Mouse (Mus musculus) spleen, postnatal 4 days (tissue): ENCODE data around the gene Cdk17.

ENCODE experiments used
- DNase-seq, 2 experiments: peaks; one replicate each; pipeline ENCODE4 v3.0.0; 2022; ENCODE audit warnings: low spot score in 2 of 2

Cdk17 gene

DNA sequence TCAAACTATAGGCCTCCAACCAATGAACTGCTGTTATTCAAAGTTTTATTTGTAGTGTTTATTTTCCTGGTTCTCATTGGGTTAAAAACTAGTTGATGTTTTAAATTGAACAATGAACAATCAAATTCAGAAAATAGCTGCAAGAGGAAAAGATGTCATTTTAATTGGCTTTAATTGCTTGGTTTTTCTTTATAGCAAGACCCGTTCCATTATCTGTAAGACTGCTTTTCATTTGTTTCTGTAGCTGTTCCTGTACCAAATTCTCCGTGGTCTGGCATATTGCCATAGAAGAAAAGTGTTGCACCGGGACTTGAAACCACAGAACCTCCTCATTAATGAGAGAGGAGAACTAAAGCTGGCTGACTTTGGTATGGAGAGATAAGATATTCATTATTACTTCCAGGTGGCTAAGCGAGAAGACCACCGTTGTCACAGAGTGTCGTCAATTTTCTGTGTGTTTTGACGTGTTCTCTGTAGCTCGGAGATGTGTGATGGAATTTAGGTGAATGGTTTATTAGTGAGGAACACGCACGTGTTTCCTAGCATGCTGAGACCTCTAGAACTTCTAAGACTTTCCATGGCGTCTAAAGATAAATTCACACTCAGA is 67.8 kb downstream of the Cdk17 start:
- DNase-seq: no peak

DNA sequence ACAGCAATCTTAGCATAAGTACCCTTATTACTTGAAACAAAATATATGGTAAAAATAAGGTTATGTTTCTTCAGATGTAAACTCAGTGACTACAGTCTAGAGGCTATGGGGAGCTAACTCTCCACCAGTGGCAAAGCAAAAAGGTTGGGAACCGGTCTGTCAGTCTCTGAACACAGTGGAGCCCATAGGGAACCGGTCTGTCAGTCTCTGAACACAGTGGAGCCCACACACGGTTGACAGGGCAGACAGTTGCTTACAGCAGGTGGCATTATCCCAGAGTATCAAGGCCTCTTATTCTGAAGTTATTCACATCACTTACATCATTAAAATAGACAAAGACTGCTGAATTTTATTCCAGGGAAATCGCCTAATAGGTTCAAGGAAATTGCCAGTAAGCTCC is 70.8 kb downstream of the Cdk17 start:
- no peak for DNase-seq

DNA sequence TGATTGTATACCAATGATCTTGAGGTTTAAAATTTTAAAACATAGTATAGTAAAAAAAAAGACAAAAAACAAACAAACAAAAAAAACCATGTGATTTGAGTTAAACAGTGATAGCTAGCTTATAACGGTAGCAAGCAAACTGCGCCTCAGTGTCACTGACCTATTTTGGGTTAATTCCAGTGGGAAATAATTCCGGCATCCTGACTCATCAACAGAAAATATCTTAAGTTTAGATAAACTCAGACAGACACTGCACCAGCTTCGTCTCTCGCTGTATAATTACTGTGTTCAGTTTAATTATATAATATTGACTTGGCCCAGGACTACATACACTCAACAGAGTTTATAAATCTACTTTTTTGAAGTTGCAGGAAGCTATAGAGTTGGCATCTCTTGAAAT is 71.2 kb downstream of the Cdk17 start:
- no peak for DNase-seq

DNA sequence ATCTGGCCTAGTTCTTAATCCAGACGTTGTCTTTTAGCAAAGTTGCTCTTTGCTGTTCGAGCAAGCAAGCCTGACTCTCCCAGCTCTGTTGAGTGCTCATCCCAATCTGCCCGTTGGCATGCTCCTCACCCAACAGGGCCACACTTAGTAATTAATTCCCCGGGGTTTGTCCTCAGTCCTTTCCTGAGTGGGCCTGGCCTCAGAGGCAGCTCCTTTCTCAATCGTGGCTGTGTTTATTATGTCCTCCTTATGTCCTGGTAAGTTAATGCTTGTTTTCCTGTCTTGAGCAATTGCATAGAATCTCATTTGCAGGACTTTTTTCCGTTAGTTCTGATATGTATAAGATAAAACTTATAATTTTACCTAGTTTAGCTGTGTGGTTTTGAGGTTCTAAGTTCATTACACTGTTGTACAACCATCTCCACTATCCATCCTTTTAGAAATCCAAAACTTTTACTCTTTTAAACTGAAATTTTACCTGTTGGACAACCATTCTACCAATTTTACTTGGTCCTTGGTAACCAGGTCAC is 73.1 kb downstream of the Cdk17 start:
- DNase-seq: no peak

DNA sequence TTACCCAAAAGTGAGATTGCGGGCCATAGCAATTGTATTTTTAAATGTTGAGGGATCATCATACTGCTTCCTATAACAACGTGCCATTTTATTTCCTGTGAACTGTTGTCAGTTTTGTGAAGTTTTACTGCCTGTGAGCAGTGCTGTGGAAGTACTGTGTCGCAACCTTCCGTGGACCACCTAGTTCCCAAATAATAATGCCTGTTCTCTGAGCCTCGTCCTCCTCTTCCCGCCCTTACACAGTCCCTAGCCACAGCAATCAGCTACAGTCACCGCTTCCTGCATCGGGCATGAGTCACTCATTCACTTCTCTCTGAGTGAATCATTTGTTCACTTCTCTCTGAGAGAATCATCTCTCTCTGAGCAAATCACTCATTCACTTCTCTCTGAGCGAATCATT is 74.0 kb downstream of the Cdk17 start:
- DNase-seq: no peak

DNA sequence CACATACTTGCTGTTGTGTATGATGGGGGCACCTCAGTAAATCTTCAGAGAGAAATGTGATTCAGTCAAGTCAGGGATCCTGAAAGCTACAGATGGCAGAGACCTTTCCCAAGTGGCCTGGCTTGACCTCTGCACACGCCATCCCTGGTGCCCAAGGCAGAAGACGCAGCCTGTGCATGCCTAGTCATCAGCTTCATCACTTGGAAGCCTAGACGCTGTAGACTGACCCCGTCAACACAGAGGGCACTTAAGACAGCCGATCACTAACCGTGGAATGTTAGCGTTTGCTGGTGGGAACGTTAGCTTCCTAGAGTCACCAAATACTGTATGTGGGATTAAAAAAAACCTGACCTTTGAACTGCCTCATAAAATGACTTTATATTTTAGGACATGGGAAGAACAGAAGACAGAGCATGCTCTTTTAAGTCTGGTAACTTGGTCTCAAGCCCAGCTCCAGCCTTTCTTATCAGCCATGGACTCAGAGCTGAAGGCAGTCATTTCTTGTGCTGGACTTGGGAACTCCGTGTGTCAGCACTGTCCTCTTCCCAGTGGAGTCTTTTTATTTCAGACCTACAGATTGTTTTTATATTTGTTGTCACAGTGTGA is 78.6 kb downstream of the Cdk17 start:
- peak in 1 of 2 experiments; percentile 14 for DNase-seq

DNA sequence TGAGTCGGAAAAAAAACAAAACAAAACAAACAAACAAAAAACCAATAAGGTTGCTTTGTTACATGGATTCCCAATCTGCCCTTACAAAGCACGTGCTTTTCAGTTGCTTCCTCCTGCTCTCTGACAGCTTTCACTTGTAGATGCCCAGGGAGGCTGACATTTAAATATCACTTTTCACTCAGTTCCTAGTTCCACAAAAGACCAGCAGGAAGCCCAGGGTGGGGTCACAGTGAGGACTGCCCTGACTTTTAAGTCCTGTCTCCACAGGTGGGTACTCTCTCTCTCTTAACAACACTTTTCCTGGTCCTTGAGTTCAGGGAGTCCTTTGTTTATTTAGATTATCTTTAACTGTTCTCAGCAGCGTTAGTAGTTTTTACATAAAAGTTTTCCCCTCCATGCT is 81.5 kb downstream of the Cdk17 start:
- DNase-seq: peak in 1 of 2 experiments; percentile 23

DNA sequence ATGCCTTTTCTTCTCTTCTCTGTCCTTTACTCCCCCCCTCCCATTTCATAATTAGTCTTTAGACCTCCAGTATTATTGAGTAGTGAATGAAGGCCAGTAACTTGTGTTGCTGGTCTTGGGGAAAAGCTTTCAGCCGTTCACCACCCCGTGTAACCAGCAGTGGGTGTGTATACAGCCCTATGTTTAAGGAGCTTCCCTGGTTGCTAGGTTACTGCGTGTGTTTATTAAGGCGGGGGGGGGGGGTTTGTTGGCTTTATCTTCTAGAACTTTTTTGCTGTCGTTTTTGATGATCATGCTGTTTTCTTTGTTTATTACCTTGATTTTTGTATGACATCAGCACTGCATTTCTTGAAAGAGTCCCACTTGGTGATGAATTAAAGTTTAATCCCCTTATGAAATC is 82.2 kb downstream of the Cdk17 start:
- peak in 1 of 2 experiments; percentile 7 for DNase-seq

DNA sequence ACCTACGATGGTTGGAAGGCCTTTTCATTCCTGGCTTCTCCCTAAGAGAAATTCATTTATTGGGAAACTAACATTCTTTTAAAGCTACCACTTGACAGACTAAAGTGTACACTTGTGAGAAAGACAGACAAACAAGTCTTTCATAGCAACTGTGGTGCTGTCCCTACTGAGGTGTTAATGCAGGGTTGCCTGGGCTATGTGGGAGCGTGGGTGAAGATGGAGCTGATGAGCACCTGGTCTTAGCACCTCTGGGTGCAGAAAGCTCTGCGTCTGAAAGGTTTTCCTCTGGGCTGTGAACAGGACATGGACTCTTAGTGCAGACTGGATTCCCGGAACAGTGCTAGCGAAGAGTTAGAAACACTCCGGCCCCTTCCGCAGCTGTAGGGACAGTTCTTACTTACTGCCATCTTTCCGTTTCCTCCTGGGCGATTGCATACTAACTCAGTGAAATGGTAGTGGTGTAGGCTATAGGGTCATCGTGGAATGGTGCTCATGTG is 83.6 kb downstream of the Cdk17 start:
- peak in 1 of 2 experiments; percentile 52 for DNase-seq

DNA sequence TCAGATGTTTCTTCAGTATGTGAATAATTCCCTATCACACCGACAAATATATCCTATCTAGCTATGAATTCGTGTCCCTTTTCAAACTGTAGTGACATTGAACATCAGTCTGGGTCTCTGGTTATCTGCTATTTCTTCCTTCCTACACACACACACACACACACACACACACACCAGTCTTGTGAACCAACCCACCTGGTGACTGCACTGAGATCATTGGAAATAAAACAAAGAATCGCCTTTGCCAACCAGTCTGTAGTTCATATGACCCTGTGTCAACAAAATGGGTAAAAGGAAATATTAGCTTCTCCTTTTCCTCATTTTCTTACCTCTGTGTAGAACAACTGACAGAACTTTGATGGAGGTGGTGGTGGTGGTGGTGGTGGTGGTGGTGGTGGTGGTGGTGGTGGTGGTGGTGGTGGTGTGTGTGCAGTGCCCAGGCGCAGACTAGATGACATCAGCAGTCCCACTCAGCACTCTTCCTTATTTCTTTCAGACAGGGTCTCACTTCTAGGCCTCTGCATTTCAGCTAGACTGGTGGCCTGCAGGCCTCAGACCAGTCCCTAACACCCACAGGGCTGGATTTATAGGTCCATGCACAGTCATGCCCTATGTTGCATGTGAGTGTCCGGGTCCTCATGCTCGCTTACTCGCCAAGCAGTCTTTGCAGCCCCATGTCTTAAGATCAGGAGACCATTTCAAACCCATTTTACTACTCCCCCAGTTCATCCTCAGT is 85.7 kb downstream of the Cdk17 start:
- peak in 1 of 2 experiments; percentile 54 for DNase-seq

DNA sequence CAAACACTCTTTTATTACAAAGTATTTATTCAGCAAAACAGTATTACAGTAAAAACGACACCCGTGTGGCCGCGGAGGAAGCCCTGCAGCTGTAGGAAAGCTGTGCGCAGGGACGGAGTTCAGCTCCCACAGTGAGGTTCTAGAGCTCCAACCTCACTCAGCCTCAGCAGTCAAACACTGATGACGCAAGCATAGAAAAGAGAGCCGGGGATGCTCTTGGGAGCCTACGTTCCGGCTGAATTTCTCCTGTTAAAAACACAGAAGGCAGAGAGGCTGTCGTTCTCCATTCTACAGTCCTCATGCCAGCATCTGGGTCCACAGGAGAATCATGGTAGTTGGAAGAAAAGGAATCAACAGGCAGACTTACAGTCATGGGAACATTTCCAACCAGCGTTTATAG is 86.7 kb downstream of the Cdk17 start:
- peak in 1 of 2 experiments; percentile 42 for DNase-seq

DNA sequence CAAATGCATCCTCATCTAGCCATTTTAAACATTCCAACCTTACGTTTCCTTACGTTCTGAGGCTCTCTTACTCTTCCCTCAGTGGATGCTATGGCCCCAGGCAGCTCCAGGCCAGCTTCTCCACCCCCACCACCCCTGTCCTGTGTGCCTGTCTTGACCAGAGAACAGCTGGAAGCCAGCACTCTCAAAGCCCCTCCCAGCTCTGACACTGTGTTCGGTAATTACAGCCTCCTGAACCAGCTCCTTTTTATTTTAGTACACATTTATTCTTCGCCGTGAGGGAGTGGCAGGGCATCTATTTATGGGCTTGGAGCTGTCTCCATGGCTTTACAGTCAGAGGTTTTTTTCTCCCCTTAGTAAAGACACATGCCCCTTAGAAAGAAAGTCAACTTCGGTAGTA is 87.2 kb downstream of the Cdk17 start:
- peak in 1 of 2 experiments; percentile 56 for DNase-seq

DNA sequence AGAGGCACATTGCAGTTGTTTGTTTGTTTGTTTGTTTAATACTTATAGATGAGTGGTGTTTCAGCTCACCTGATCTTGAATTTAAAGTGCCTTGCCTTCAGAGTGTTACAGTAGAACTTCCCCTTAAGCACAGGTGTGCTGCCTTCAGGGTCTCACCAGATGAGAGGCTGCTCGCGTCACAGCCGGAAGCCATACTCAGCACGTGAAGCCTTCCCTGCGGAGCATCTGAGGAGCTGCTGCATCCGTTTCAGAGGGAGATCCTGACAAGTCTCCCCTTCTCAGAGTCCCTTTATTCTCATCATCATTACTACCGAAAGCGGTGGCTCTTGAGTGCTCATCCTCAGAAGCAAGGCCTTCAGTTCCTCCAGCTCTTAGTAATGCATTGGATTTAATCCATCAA is 87.7 kb downstream of the Cdk17 start:
- peak in 1 of 2 experiments; percentile 53 for DNase-seq

DNA sequence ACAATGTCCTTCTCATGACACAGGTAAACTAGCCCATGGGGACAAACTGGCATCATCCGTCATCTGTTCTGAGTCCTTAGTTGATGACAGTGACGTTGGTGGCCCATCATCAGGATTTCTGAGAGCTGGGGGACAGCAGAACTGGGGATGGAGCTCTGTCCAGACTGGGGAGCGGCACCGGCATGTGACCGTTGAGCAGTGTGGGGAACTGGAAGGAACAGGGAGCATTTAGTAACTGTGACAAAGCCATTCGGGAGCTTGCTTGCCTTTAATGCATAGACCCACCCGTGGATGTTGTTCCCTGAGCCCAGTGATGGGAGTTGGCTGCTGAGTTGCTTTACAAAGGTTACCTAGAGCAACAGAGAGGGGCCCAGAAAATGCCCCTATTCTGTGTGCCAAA is 89.2 kb downstream of the Cdk17 start:
- peak in 1 of 2 experiments; percentile 59 for DNase-seq

DNA sequence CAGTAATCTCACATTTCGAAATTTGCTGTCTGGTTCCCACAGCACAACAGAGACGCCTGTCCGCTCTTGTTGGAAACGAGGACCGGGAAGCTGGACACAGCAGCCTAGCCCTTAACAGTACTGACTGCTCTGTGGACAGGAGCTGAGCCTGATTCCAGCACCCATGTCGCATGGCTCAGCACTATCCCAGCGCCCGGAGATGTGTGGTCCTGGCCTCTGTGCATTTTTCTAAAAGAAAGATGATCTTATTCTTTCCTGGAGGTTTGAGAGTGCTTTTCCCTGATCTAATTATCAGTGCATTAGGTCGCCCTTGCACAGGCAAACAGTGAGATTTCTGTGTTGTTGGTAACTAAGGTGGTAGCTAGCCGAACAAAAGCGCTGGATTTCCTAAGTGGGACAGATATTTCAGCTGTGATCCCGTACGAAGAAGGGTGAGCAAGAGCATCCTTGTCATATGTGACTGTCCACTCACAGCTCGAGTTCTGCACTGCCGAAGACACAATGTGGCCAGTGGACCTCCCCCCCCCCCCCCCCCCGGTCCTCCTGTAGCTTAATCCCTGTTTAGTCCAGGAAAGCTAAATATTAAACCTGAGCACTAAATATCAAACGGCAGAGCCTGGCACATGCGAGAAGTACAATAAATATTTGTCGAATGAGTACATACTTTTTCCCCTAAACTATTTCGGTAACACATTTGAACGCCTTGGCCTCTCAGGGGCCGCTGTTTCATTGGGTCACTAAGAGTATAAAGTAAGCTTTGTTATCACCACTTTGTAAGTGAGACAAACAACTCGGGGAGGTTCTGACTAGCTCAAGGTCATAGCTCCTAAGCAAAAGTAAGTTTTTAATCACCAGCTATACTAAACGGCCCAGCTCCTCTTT is 90.0 kb downstream of the Cdk17 start:
- peak in 1 of 2 experiments; percentile 51 for DNase-seq

DNA sequence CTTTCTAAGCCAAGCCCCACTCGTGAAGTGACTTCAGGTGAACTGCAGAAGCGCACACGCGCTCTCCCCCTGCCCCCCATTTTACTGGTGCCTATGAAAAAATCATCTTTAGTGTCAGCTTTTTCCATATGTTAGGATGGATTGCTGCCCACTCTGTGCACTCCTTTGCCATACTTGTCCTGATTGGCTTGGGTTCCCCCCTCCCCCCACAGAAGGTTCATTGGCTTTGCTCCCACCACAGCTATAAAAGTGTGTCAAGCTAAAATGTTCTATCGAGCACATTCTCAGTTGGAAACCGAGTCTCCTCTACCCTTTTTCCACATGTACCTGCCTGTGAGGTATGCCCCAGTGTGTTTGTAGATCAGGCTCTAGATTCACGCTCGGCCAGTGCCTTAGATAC is 90.8 kb downstream of the Cdk17 start:
- DNase-seq: peak in 1 of 2 experiments; percentile 41

DNA sequence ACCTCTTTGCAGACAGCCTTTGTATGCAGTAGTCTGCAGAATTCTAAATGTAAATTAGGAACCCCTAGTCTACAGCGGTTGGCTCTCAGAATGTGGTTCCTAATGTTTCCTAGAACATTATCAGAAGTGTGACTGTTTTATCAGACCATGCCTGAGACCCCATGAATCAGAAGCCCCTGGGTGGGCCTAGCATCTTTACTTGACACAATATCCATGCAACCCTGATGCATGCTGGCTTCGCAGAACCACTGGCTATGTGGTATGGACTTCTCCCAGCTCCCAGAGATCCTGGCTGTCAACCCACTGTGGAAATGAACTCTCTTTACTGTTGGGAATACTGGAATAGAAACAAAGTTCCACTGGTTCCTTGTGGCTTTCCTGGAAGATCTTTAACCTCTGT is 92.0 kb downstream of the Cdk17 start:
- no peak for DNase-seq

DNA sequence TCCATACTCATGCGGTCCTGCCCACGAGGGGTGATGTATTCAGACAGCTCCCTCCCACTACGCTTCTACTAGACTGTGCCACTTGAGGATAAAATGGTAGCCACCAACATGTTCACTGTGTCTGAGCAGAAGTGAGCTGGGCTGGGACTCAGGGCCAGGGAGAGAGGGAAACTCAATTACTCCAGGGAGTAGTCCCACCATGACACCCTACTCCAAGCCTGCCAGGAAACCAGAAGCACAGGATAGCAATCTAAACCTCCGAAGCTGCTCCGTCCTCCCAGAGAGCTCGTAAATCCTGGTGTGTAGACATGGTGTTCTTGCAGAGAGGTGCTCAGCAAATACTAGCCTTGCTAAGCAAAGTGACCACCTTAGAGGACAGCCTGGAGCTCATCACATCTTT is 92.5 kb downstream of the Cdk17 start:
- DNase-seq: no peak

DNA sequence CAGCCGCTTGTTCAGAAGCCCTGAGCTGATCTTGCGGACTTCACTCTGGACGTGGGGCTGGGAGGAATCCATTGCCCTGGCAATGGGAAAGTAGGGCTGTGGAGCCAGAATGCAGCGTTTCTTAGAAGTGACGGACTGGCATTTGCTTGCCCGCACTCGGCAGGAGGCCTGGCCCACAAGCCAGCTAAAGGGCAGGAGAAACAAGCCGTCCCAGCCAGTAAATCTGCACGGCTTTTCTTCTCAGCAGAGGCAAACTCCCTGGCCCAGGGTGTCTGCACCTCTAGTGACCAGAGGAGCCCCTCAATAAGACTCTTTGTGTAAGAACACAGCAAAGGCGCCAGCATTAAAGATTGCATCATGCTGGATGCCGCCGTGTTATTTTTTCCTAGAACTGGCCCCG is 94.6 kb downstream of the Cdk17 start:
- DNase-seq: no peak

DNA sequence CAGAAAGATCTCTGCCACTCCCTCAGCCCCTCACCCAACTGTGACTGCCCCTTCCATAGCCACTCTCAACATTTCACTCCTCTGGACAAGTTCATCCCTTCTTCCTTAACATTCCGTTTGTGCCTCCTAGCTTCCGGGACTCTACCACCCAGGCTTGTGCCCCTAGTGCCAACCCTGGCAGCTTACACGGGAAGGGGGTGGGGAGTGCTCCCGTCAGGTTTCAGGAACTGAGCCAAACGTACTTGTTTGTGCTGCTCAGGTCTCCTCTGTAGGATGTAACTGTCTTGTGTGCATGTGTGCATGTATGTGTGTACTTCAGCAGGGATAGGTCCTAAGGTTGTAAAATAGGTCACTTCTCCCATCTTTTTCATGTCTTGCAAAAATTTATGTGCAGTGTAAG is 99.2 kb downstream of the Cdk17 start:
- DNase-seq: no peak

DNA sequence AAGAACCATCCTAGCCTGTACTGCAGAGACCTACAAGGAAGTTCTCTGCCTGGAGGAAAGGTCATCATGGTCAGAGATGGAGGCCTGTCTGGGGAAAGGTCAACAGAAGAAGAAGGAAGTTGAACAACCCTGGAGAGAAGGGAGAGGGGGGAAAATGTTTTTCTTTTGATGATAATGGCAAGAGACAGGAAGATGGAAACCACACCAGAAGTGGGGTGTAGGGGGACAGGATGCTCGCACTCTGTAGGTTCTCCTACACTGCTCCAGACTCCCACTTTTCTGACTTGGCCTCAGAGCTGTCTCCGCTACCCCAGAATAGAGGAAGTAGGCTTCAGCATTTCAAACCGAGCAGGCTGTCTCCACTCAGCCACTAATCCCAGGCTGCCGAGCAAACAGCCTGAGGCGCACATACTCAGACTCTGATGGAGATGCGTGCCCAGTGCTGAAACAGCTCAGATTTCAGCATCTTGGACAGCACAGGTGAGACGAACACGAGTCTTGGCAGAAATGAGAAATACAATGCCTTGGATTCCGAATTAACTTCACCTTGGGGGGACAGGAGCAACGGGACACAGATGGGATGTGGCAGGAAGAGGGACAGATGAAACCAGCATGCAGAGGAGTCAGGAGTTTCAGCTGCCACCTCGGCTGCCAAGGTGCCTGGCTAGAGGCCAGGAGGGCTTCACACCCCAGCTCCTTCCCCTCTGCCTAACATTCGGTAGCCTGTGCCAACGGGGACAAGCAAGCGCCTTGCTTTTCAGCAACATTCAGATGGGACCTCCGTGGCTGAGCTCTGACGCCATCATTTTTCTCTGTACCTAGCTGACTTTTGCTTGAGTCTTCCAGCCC is 100.7 kb downstream of the Cdk17 start:
- DNase-seq: no peak
